Mouse (Mus musculus) E14TG2a.4 (cell line): ENCODE results near the gene Scel.

ENCODE experiments used
- H3K27me3 ChIP-seq: 2 replicates; pipeline ENCODE4 v1.6.1; 2014; ENCODE audit warnings: low read length, control low read depth; ENCODE audit not compliant: insufficient read depth
- H3K36me3 ChIP-seq: 2 replicates; pipeline ENCODE4 v1.6.1; 2014; ENCODE audit warnings: low read length, control low read depth; ENCODE audit not compliant: insufficient read depth
- H3K4me1 ChIP-seq: replicated peaks from 2 replicates; pipeline ENCODE4 v1.6.1; 2014; ENCODE audit warnings: low read depth, low read length, control low read depth
- H3K4me3 ChIP-seq: replicated peaks from 2 replicates; pipeline ENCODE4 v1.5.1; 2014; ENCODE audit warnings: mild to moderate bottlenecking, low read length
- H3K9me3 ChIP-seq: 2 replicates; pipeline ENCODE4 v1.6.1; 2014; ENCODE audit warnings: low read length, control low read depth
- CTCF ChIP-seq: conservative IDR thresholded peaks from 2 replicates; pipeline ENCODE4 v1.5.1; 2014; ENCODE audit warnings: low read length
- NANOG ChIP-seq: IDR thresholded peaks from 2 replicates; pipeline ENCODE4 v1.6.1; 2014; ENCODE audit warnings: borderline replicate concordance, low read length, mixed read lengths
- POU5F1 ChIP-seq: IDR thresholded peaks from 2 replicates; pipeline ENCODE4 v1.6.1; 2014; ENCODE audit warnings: low read length, borderline replicate concordance

Gene Scel

GRCm38 (mm10) chr14:103500309-103500708 lies 12.8 kb upstream of the Scel start:
- TF ChIP-seq CTCF: no peak
- TF ChIP-seq POU5F1: no peak
- no peak for TF ChIP-seq NANOG
- H3K9me3 ChIP-seq: no peaks in the 10 kb centered on the region
- no peaks in the 10 kb centered on the region for H3K27me3 ChIP-seq
- no peak overlapping the region for H3K4me3 ChIP-seq
- 0 out of 2 replicates have a peak, but pooled peaks cover 2% of the 10 kb centered on the region for H3K4me1 ChIP-seq
- H3K36me3 ChIP-seq: no peaks in the 10 kb centered on the region

DNA sequence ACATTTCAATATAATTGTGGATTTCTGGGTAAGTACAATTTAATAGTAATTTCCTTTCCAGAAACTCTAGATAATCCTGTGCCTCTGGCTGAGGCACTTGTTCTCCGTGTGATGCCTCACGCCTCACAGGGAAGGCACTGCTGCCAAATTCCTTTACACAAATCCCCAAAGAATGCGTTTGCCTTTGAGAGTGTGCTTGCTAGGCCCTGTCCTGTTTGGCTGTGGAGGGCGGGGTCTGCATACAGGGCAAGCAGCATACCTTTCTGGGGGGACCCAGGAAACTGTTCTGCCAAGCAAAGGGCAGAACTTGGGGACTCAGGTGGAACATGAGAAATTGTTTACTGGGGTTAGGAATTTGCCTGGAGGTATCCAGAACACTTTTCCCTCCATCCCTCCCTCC lies 12.2 kb upstream of the Scel start:
- Histone ChIP-seq H3K36me3 (no peaks in the 10 kb centered on the region), H3K27me3 (no peaks in the 10 kb centered on the region), H3K9me3 (no peaks in the 10 kb centered on the region), H3K4me1 (0 out of 2 replicates have a peak, but pooled peaks cover 2% of the 10 kb centered on the region), H3K4me3 (no peak overlapping the region)
- TF ChIP-seq POU5F1 (no peak), CTCF (no peak), NANOG (no peak)

GRCm38 (mm10) chr14:103504514-103504913 lies 8.6 kb upstream of the Scel start:
- Histone ChIP-seq H3K27me3 (no peaks in the 10 kb centered on the region), H3K4me1 (0 out of 2 replicates have a peak, but pooled peaks cover 2% of the 10 kb centered on the region), H3K9me3 (no peaks in the 10 kb centered on the region), H3K4me3 (peak overlapping the region; percentile 41), H3K36me3 (no peaks in the 10 kb centered on the region)
- TF ChIP-seq CTCF: no peak
- TF ChIP-seq POU5F1: no peak
- TF ChIP-seq NANOG: no peak

DNA sequence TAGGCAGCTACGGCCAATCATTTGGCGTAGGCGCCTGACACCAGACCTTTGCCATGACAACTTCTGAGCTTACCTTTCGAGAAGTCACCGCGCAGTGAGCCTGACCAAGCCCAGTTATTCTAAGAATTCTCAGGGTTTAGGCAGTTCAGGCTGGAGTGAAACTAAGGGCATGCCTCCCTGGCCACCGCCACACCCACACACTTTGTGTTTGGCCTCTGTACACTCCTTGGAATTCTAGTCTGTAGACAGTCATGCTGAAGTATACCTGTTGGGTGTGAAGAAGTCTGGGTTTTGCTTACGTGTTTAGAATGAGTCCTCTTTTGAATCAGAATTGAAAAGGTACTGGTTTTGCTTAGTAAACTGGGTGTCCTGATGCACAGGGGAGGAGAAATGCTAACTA lies 3.6 kb upstream of the Scel start:
- H3K27me3 ChIP-seq: peaks cover 4% of the 10 kb centered on the region; the same call in 1 of the 2 replicates
- TF ChIP-seq NANOG (no peak), POU5F1 (no peak), CTCF (no peak)
- H3K9me3 ChIP-seq: no peaks in the 10 kb centered on the region
- H3K36me3 ChIP-seq: no peaks in the 10 kb centered on the region
- H3K4me3 ChIP-seq: no peak overlapping the region
- no peaks in the 10 kb centered on the region for H3K4me1 ChIP-seq

DNA sequence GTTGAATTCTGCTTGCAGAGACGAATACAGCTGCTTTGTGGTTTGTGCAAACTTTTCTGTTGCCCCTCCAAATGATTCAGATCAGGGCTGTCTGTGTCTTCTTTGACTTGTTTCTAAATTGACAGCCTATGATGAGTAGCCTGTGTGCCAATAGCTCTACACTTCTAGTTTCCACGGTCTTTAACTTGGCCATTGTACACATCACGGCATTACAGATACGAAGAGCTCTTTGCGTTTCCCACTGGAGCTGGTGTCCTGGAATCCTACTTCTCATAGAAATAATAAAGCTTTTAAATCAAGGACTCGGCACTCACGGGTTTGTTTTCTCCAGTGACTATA lies 300 bp downstream of the Scel start:
- Histone ChIP-seq H3K27me3 (peaks cover 4% of the 10 kb centered on the region; the same call in 1 of the 2 replicates), H3K36me3 (no peaks in the 10 kb centered on the region), H3K4me1 (no peaks in the 10 kb centered on the region), H3K4me3 (no peak overlapping the region), H3K9me3 (no peaks in the 10 kb centered on the region)
- TF ChIP-seq CTCF: no peak
- no peak for TF ChIP-seq NANOG
- no peak for TF ChIP-seq POU5F1

DNA sequence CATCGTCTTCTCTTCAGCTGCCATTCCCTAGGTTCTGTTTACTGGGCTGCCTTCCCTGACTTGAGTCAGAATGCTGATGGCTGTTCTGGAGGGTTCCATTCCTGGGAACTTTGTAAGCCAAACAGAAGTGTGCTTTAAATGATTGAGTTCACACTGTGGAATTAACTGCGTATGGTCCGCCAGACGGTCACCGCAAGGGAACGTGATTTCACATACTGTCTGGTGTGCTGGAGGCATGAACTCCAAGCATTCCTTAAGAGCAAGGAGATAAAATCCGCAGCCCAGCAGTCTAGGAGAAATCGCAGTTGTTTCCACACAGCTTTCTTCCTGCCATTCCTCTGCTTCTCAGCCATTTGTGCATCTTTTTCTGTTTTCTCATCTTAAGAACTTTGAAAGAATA lies 2.3 kb downstream of the Scel start:
- Histone ChIP-seq H3K9me3 (peaks cover 3% of the 10 kb centered on the region; the same call in 1 of the 2 replicates), H3K4me1 (no peaks in the 10 kb centered on the region), H3K27me3 (peaks cover 4% of the 10 kb centered on the region; the same call in 1 of the 2 replicates), H3K4me3 (no peak overlapping the region), H3K36me3 (no peaks in the 10 kb centered on the region)
- TF ChIP-seq NANOG: no peak

DNA sequence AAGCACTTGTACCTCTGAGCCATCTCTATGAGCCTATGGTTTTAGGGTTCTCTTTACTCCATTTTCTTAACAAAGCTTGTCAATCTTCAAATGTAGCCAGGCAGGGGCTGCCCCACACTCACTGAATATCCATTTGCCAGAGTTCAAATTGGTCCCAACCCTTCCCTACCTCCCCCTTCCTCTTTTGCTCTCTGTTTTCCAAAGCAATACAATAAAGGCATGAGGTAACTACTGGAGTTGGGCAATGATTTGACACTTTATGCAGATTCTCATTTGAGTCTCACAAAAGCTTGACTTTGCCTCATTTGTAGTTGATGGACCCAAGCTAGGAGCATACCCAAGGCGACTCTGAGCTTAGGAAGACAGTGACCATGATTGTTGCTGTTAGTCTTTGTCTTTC lies 13.1 kb downstream of the Scel start:
- H3K36me3 ChIP-seq: no peaks in the 10 kb centered on the region
- TF ChIP-seq CTCF: no peak
- H3K27me3 ChIP-seq: no peaks in the 10 kb centered on the region
- peaks cover 10% of the 10 kb centered on the region for H3K9me3 ChIP-seq
- no peak overlapping the region for H3K4me3 ChIP-seq
- peaks cover 4% of the 10 kb centered on the region; the same call in 1 of the 2 replicates for H3K4me1 ChIP-seq

DNA sequence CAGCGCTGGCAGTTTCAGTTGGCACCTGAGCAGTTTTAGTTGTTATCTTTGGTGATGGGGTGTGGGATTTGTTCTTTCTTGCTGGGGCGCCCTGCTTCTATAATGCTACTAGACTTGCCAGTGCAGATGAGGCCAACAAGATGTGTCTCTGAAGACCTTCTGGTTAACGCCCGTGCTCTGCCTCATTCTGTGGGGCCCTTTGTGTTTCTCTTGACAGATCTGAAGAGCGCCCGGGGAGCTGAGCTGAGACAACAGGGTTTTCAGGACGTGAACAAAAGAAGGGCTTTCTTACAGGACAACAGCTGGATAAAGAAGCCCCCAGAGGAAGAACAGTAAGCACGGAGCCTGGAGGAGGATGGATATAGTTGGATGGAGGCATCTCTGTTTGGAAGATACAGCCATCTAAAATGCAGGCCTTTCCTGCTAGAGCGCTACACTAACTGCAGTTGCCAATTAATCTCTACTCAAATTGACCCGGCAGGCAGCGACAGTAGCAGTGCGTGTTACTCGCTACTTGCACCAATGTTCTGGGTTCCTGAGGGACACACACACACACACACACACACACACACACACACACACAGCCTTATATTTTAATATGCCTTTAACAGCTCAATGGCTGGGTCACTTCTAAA lies 16.7 kb downstream of the Scel start:
- Histone ChIP-seq H3K4me3 (0 out of 2 replicates have a peak overlapping the region, but pooled peaks have one; percentile 23), H3K36me3 (no peaks in the 10 kb centered on the region), H3K9me3 (peaks cover 10% of the 10 kb centered on the region), H3K4me1 (peaks cover 4% of the 10 kb centered on the region; the same call in 1 of the 2 replicates), H3K27me3 (no peaks in the 10 kb centered on the region)
- no peak for TF ChIP-seq NANOG
- TF ChIP-seq POU5F1: no peak
- TF ChIP-seq CTCF: no peak

GRCm38 (mm10) chr14:103531722-103532341 lies 18.7 kb downstream of the Scel start:
- no peaks in the 10 kb centered on the region for H3K36me3 ChIP-seq
- H3K9me3 ChIP-seq: peaks cover 7% of the 10 kb centered on the region
- no peaks in the 10 kb centered on the region for H3K27me3 ChIP-seq
- no peak overlapping the region for H3K4me3 ChIP-seq
- TF ChIP-seq NANOG (no peak), CTCF (no peak), POU5F1 (no peak)
- peaks cover 4% of the 10 kb centered on the region; the same call in 1 of the 2 replicates for H3K4me1 ChIP-seq
